Mouse (Mus musculus) retina, embryonic 14.5 days (tissue): Measurements from ENCODE around the gene Trim42.

ENCODE experiments used
- DNase-seq: peaks from one replicate; pipeline ENCODE4 v3.0.0-alpha.2; 2015; ENCODE audit warnings: low spot score

Trim42 gene

GRCm38 (mm10) chr9:97369591-97369990 is at the start of gene Trim42:
Gene Trim42, minus strand, starts transcription at chr9:97369958.
- DNase-seq: no peak

GRCm38 (mm10) chr9:97414876-97415668 is 45.3 kb upstream of the Trim42 start:
- no peak for DNase-seq

DNA sequence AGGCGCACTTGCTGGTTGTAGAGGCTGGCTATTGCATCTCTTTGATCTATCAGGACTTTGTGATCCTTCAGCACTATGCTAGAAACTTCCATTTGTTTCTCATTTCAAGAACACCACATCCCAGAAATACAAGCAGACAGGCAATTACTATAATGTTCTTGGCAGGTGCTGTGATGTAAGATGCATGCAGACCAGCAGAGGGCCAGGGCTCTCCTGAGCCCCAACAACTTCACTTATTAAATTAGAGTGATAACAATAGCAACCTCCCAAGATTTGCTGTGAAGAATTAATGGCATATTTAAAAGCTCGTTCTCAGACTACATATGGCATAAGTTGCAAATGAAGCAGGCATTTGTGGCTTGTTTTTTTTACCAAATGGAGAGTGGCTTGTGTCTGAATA is 38.4 kb upstream of the Trim42 start:
- no peak for DNase-seq

- DNase-seq: no peak
Measured at GRCm38 (mm10) chr9:97356441-97356840, 13.3 kb downstream of the Trim42 start.

- DNase-seq: no peak
Measured at GRCm38 (mm10) chr9:97344767-97345297, 24.9 kb downstream of the Trim42 start.

GRCm38 (mm10) chr9:97341772-97342171 is 28.0 kb downstream of the Trim42 start:
- DNase-seq: no peak

GRCm38 (mm10) chr9:97322846-97323245 is 46.9 kb downstream of the Trim42 start:
- peak; percentile 83 for DNase-seq

- no peak for DNase-seq
Measured at GRCm38 (mm10) chr9:97322120-97322519, 47.6 kb downstream of the Trim42 start.

- peak; percentile 34 for DNase-seq
Measured at GRCm38 (mm10) chr9:97315421-97316055, 54.2 kb downstream of the Trim42 start.

- no peak for DNase-seq
Measured at GRCm38 (mm10) chr9:97311614-97312013, 58.1 kb downstream of the Trim42 start.

GRCm38 (mm10) chr9:97309509-97310053 is 60.2 kb downstream of the Trim42 start:
- no peak for DNase-seq

- no peak for DNase-seq
Measured at GRCm38 (mm10) chr9:97307705-97308485, 61.9 kb downstream of the Trim42 start.
